ENCODE assay signal across 21 mouse cellular contexts in the genomic region with DNA sequence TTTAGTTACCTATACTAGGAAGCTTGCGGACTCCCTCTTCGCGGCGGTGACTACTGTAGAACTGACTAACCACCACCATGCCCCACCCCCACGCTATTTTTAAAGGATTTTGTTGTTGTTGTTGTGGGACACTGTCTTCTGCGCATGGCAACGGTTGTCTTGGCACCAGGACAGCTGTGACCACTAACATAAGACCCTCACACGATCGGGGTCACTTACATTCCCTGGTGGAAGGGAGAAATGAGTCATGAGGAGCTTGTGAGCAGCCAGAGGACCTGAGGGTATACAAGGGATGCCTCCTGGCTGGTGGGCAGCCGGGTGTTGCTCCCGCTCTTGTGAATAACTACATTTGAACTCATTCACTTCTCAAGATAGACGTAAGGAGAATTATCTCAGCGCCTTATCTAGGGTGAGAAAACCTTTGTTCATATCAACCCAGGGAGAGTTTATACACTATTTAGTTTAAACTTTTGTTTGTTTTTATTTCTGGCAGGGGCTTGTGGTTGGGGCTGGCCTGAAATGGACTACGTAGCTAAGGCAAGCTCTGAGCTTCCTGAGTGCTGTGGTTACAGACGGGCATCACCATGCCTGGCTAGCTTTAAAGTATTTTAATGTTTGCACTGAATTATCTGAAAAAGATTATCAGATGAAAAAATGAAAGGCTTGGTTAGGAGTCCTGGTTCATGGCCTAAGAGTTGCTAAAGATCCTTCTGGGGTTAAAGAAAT.
A peak's percentile ranks its signal among the peaks of the same experiment; 100 is the strongest.
DNase-seq lines count a peak whose midpoint lies in the region; ATAC-seq and TF ChIP-seq lines count a peak whose summit lies in the region.
"Had no signal": no experiment of that assay in that cellular context is flagged by ENCODE, and none has a peak within 500 bp of the region (broad histone marks: within the 10 kb centered on the region; RNA-seq: fewer than 3 reads in every experiment).

No protein-coding gene starts in this region.

- TF ChIP-seq CTCF in gastrocnemius, adult 2 months (IDR thresholded peaks at IDR 0.05), result no peak

- 0 out of 2 replicates have a peak overlapping the region, but pooled peaks have one; percentile 0 for H3K27ac ChIP-seq in gastrocnemius, adult 2 months
- H3K27ac ChIP-seq in kidney, embryonic 16.5 days (ENCODE audit: low read length), result peak overlapping the region; percentile 71
- H3K27ac ChIP-seq in midbrain, embryonic 11.5 days (ENCODE audit: low read depth, low read length), result no peak overlapping the region
- no peak overlapping the region for H3K27ac ChIP-seq in midbrain, embryonic 14.5 days (replicated peaks; ENCODE audit: low read depth, low read length)
- H3K27ac ChIP-seq in forebrain, embryonic 14.5 days (ENCODE audit: low read depth, low read length), result no peak overlapping the region
- H3K27ac ChIP-seq: forebrain, embryonic 12.5 days; liver, embryonic 12.5 days; macrophage; midbrain, embryonic 10.5 days; neural tube, embryonic 13.5 days had no signal

- H3K9ac ChIP-seq in kidney, embryonic 16.5 days (replicated peaks; ENCODE audit: low read length), result no peak overlapping the region
- no peak overlapping the region for H3K9ac ChIP-seq in midbrain, embryonic 11.5 days (ENCODE audit: low read length)
- H3K9ac ChIP-seq in midbrain, embryonic 14.5 days (replicated peaks; ENCODE audit: low read length), result no peak overlapping the region
- no peak overlapping the region for H3K9ac ChIP-seq in forebrain, embryonic 14.5 days (ENCODE audit: low read length)
- H3K9ac ChIP-seq: forebrain, embryonic 12.5 days; liver, embryonic 12.5 days; neural tube, embryonic 13.5 days had no signal

- ATAC-seq in kidney, embryonic 16.5 days (ENCODE audit: low FRiP score, low TSS enrichment), result 0 out of 2 replicates have a peak, but pooled peaks have one; percentile 40
- no peak for ATAC-seq in midbrain, embryonic 11.5 days (ENCODE audit: low FRiP score)
- ATAC-seq in midbrain, embryonic 14.5 days (ENCODE audit: low FRiP score, low TSS enrichment), result no peak
- no peak for ATAC-seq in forebrain, embryonic 14.5 days
- ATAC-seq: hindbrain, embryonic 16.5 days; intestine, embryonic 16.5 days; liver, embryonic 12.5 days had no signal

- no peaks in the 10 kb centered on the region for H3K9me3 ChIP-seq in kidney, embryonic 16.5 days (ENCODE audit: low read length)
- no peaks in the 10 kb centered on the region for H3K9me3 ChIP-seq in midbrain, embryonic 11.5 days (ENCODE audit: control insufficient read depth, low read length)
- H3K9me3 ChIP-seq in midbrain, embryonic 14.5 days (ENCODE audit: control insufficient read depth, low read length), result no peaks in the 10 kb centered on the region
- H3K9me3 ChIP-seq in forebrain, embryonic 14.5 days (replicated peaks; ENCODE audit: control insufficient read depth, low read length), result no peaks in the 10 kb centered on the region
- H3K9me3 ChIP-seq: forebrain, embryonic 12.5 days; liver, embryonic 12.5 days; midbrain, embryonic 10.5 days; neural tube, embryonic 13.5 days had no signal

- DNase-seq in gastrocnemius, adult 2 months, result no peak
- DNase-seq in gastrocnemius, postnatal 36 days, result no peak
- no peak for DNase-seq in kidney, postnatal 14 days
- DNase-seq in midbrain, embryonic 11.5 days (ENCODE audit: low spot score, missing footprints), result peak; percentile 69
- DNase-seq in midbrain, embryonic 14.5 days, result no peak
- DNase-seq in forebrain, embryonic 14.5 days (ENCODE audit: low spot score), result no peak
- DNase-seq in adrenal gland, adult 2 months, result no peak
- DNase-seq: adrenal gland, adult 8-10 months; cerebellum, adult 9-10 months; gastrocnemius, postnatal 14 days; heart, postnatal 4 days; thymus, postnatal 14 days had no signal

- intact Hi-C loops in gastrocnemius, adult 2 months (cut with DNase I), result no loop called here
- intact Hi-C loops in gastrocnemius, postnatal 36 days (cut with DNase I), result no loop called here

- H3K4me2 ChIP-seq in kidney, embryonic 16.5 days (replicated peaks; ENCODE audit: low read depth, low read length), result no peak overlapping the region
- no peak overlapping the region for H3K4me2 ChIP-seq in midbrain, embryonic 11.5 days
- no peak overlapping the region for H3K4me2 ChIP-seq in midbrain, embryonic 14.5 days (ENCODE audit: low read length)
- H3K4me2 ChIP-seq in forebrain, embryonic 14.5 days (ENCODE audit: low read length), result no peak overlapping the region
- H3K4me2 ChIP-seq: forebrain, embryonic 12.5 days; liver, embryonic 12.5 days; neural tube, embryonic 13.5 days had no signal

- H3K4me1 ChIP-seq in kidney, embryonic 16.5 days (ENCODE audit: insufficient read depth, low read length), result peaks cover 41% of the 10 kb centered on the region
- H3K4me1 ChIP-seq in midbrain, embryonic 11.5 days (ENCODE audit: control insufficient read depth, insufficient read depth, low read length), result peaks cover 4% of the 10 kb centered on the region; the same call in 1 of the 2 replicates
- 0 out of 2 replicates have a peak, but pooled peaks cover 6% of the 10 kb centered on the region for H3K4me1 ChIP-seq in midbrain, embryonic 14.5 days (ENCODE audit: control insufficient read depth, insufficient read depth, low read length)
- peaks cover 8% of the 10 kb centered on the region for H3K4me1 ChIP-seq in forebrain, embryonic 14.5 days (ENCODE audit: control insufficient read depth, insufficient read depth, low read length)

- H3K27me3 ChIP-seq in kidney, embryonic 16.5 days (ENCODE audit: insufficient read depth, low read length), result no peaks in the 10 kb centered on the region
- H3K27me3 ChIP-seq in midbrain, embryonic 11.5 days (ENCODE audit: control insufficient read depth, insufficient read depth, low read length), result no peaks in the 10 kb centered on the region
- no peaks in the 10 kb centered on the region for H3K27me3 ChIP-seq in midbrain, embryonic 14.5 days (ENCODE audit: control insufficient read depth, insufficient read depth, low read length)
- H3K27me3 ChIP-seq in forebrain, embryonic 14.5 days (replicated peaks; ENCODE audit: control insufficient read depth, insufficient read depth, low read length), result no peaks in the 10 kb centered on the region
- H3K27me3 ChIP-seq: CH12.LX; forebrain, embryonic 12.5 days; liver, embryonic 12.5 days; neural tube, embryonic 13.5 days had no signal

- 64% methylated on average over 15 of the region's 15 CpGs for WGBS in kidney, embryonic 16.5 days
- WGBS in midbrain, embryonic 11.5 days, result 84% methylated on average over 15 of the region's 15 CpGs
- WGBS in midbrain, embryonic 14.5 days, result 88% methylated on average over 15 of the region's 15 CpGs
- WGBS in forebrain, embryonic 14.5 days, result 88% methylated on average over 15 of the region's 15 CpGs

- no peak overlapping the region for H3K4me3 ChIP-seq in gastrocnemius, adult 2 months
- no peak overlapping the region for H3K4me3 ChIP-seq in kidney, embryonic 16.5 days (ENCODE audit: low read length)
- no peak overlapping the region for H3K4me3 ChIP-seq in midbrain, embryonic 11.5 days (ENCODE audit: low read depth, low read length)
- no peak overlapping the region for H3K4me3 ChIP-seq in midbrain, embryonic 14.5 days (replicated peaks; ENCODE audit: low read depth, low read length)
- no peak overlapping the region for H3K4me3 ChIP-seq in forebrain, embryonic 14.5 days (ENCODE audit: low read depth, low read length)
- H3K4me3 ChIP-seq: forebrain, embryonic 12.5 days; liver, embryonic 12.5 days; midbrain, embryonic 10.5 days; neural tube, embryonic 13.5 days had no signal

- no peaks in the 10 kb centered on the region for H3K36me3 ChIP-seq in kidney, embryonic 16.5 days (ENCODE audit: insufficient read depth, low read length)
- no peaks in the 10 kb centered on the region for H3K36me3 ChIP-seq in midbrain, embryonic 11.5 days (ENCODE audit: control insufficient read depth, insufficient read depth, low read length)
- no peaks in the 10 kb centered on the region for H3K36me3 ChIP-seq in midbrain, embryonic 14.5 days (ENCODE audit: control insufficient read depth, insufficient read depth, low read length)
- H3K36me3 ChIP-seq in forebrain, embryonic 14.5 days (ENCODE audit: control insufficient read depth, insufficient read depth, low read length), result no peaks in the 10 kb centered on the region
- H3K36me3 ChIP-seq: forebrain, embryonic 12.5 days; liver, embryonic 12.5 days; midbrain, embryonic 10.5 days; neural tube, embryonic 13.5 days had no signal

Comparison
In these comparisons a context has a peak if more than half of its experiments do, and no peak if none do; other contexts are left out.
1. H3K27ac ChIP-seq: peak in gastrocnemius, adult 2 months (single experiment) and kidney, embryonic 16.5 days (single experiment); none in midbrain, embryonic 11.5 days (single experiment), midbrain, embryonic 14.5 days (single experiment) and forebrain, embryonic 14.5 days (single experiment).